Mouse (Mus musculus): ENCODE results near the gene Cntn3.

DNA sequence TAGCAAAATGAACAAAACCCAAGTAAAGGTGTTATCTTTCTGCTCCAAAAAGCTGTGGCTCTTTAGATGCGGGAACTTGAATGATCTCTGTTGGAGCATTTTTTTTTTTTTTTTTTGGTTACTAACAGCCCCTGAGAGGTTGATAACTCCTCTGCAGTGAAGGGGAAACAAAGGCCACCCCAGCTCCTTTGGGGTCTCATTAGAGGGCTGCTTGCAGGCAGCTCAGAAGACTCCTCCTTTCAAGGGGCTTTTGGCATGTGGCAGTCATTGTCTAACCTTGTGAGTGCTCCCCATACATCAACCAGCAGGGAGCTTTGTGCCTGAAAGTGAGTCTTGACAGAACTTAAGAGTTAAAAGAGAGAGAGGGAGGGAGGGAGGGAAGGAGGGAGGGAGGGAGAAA lies 60.8 kb downstream of the Cntn3 start:
- TF ChIP-seq CTCF (IDR thresholded peaks at IDR 0.05; ENCODE audit: control insufficient read depth, insufficient read depth, insufficient replicate concordance, low read depth, low read length) (no peak), POLR2A (IDR thresholded peaks at IDR 0.05; ENCODE audit: control insufficient read depth, low read depth, low read length) (no peak)
